Mouse (Mus musculus): Measurements from ENCODE around the gene Arhgdia. TPM values are rescaled to one million over a fixed set of nuclear protein-coding genes. Genes with fewer than 3 reads are reported as not detected.

Arhgdia gene
- polyA plus RNA-seq, 1 experiment from 2014 or later = 438 TPM

DNA sequence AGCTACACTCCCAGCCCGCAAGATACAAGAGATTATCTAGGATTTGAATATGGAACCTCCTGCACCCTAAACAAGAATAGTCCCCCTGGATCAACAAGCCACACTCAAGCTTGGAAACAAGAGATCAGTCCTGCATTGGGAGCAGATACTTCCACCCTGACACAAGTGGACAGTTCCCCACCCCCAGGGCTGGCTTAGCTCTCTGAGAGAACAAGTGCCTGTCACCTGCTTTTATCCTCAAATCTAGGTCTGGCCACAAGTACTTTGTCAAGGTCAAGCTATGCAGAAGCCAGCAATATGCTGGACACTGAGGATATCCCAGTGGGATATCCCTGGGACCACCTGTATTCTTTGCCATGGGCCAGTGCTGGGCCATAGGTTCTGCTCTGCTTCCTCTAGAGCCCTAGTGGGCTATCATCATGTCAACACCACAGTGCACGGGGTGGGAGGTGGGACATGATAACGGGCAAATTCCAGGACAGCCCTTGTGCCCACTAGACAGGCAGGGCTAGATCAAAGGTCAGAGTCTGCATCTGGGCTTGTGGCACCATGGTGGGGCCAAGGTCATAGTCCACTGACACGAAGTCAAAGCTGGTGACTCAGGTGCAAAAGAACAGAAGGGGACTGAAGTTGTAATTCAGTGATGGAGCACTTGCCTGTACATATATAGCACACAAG is 35.3 kb upstream of the Arhgdia start:
- Histone ChIP-seq H3K27ac (replicated peaks; ENCODE audit: low read depth, low read length) (peak overlapping the region; percentile 83), H3K4me3 (replicated peaks; ENCODE audit: low read depth, low read length) (peak overlapping the region; percentile 62), H3K36me3 (ENCODE audit: control insufficient read depth, insufficient read depth, low read length) (peaks cover 65% of the 10 kb centered on the region), H3K27me3 (ENCODE audit: control insufficient read depth, insufficient read depth, low read length) (no peaks in the 10 kb centered on the region), H3K9ac (replicated peaks; ENCODE audit: low read length) (peak overlapping the region; percentile 75), H3K9me3 (ENCODE audit: control insufficient read depth, low read length) (no peaks in the 10 kb centered on the region), H3K4me1 (ENCODE audit: control insufficient read depth, insufficient read depth, low read length) (peaks cover 7% of the 10 kb centered on the region), H3K4me2 (ENCODE audit: low read length) (peak overlapping the region; percentile 72)
- DNase-seq (no peak), ATAC-seq (ENCODE audit: low FRiP score, low TSS enrichment) (no peak)
- WGBS = 44% methylated on average over 4 of the region's 4 CpGs

DNA sequence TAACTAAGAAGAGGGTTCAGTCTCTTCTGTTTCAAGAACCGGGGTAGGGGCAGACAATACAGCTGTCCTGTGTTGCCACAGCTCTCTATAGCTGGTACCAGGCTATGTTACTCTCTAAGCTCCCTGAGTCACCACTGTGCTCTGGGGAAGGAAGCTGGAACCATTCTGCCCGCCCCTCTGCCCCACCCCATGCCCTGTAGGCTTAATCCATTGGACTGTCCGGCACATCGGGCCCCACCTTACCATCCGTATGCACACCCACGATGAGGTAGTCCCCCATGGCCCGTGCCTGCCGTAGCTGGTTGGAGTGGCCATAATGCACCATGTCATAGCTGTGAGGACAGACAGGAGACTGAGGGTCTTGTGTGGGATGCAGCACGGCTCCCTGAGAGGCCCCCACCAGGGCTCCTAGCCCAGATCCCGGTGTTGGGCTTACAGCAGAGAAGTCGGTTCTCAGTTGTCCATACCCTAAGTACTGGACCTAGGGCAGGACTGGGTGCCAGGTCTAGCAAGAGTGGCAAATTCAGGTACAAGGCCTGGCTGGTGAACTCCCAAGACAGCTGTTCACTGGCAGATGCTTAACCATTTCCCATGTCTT is 34.3 kb upstream of the Arhgdia start:
- Histone ChIP-seq H3K27ac (replicated peaks; ENCODE audit: low read depth, low read length) (no peak overlapping the region), H3K9me3 (ENCODE audit: control insufficient read depth, low read length) (no peaks in the 10 kb centered on the region), H3K4me3 (replicated peaks; ENCODE audit: low read depth, low read length) (no peak overlapping the region), H3K36me3 (ENCODE audit: control insufficient read depth, insufficient read depth, low read length) (peaks cover 65% of the 10 kb centered on the region), H3K4me2 (ENCODE audit: low read length) (no peak overlapping the region), H3K27me3 (ENCODE audit: control insufficient read depth, insufficient read depth, low read length) (no peaks in the 10 kb centered on the region), H3K4me1 (ENCODE audit: control insufficient read depth, insufficient read depth, low read length) (peaks cover 7% of the 10 kb centered on the region), H3K9ac (replicated peaks; ENCODE audit: low read length) (no peak overlapping the region)
- DNase-seq = no peak
- ATAC-seq (ENCODE audit: low FRiP score, low TSS enrichment) = no peak
- 89% methylated on average over 11 of the region's 11 CpGs for WGBS

DNA sequence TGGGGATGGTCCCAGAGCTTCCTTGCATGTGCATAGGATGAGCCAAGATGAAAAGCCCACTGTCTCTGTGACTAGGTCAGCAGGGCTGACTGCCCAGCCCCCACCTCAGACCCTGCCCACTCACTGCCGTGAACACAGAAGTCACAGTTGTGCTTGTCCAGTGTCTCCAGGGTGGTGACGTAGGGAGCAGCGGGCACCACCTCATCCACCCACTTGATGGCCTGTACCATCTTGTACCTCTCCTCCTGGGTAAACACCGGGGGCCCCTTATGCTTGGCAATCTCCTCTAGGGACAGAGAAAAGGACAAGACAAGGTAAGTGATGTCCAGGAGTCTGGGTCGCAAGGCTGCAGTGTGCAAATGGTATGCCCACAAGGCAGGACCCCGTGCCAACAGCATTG is 33.7 kb upstream of the Arhgdia start:
- peaks cover 65% of the 10 kb centered on the region for H3K36me3 ChIP-seq (ENCODE audit: control insufficient read depth, insufficient read depth, low read length)
- peaks cover 7% of the 10 kb centered on the region for H3K4me1 ChIP-seq (ENCODE audit: control insufficient read depth, insufficient read depth, low read length)
- H3K9me3 ChIP-seq (ENCODE audit: control insufficient read depth, low read length) = no peaks in the 10 kb centered on the region
- no peak overlapping the region for H3K9ac ChIP-seq (replicated peaks; ENCODE audit: low read length)
- DNase-seq (no peak), ATAC-seq (ENCODE audit: low FRiP score, low TSS enrichment) (no peak)
- no peak overlapping the region for H3K4me3 ChIP-seq (replicated peaks; ENCODE audit: low read depth, low read length)
- WGBS = 93% methylated on average over 6 of the region's 6 CpGs
- no peak overlapping the region for H3K27ac ChIP-seq (replicated peaks; ENCODE audit: low read depth, low read length)
- no peak overlapping the region for H3K4me2 ChIP-seq (ENCODE audit: low read length)
- H3K27me3 ChIP-seq (ENCODE audit: control insufficient read depth, insufficient read depth, low read length) = no peaks in the 10 kb centered on the region

DNA sequence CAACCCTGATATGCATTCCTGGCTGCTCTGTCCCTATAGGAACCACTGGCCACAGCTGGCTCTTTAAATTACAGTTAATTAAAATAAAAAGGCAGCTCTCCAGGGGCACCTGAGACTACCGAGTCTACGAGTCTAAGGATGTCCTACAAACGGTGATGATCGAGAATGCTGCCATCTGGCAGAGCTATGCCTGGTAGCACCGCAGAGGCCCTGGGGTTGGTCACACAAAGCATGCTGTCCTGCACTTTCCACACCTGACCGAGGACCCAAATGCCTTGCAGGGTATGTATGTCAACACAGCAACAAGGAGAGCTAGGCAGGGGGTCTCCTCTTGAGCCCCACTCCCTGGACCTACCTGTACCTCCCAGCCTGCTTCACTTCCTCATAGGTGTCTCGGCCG is 32.6 kb upstream of the Arhgdia start:
- 85% methylated on average over 8 of the region's 8 CpGs for WGBS
- Histone ChIP-seq H3K4me3 (replicated peaks; ENCODE audit: low read depth, low read length) (no peak overlapping the region), H3K27ac (replicated peaks; ENCODE audit: low read depth, low read length) (no peak overlapping the region), H3K9ac (replicated peaks; ENCODE audit: low read length) (no peak overlapping the region), H3K36me3 (ENCODE audit: control insufficient read depth, insufficient read depth, low read length) (peaks cover 64% of the 10 kb centered on the region), H3K9me3 (ENCODE audit: control insufficient read depth, low read length) (no peaks in the 10 kb centered on the region), H3K4me1 (ENCODE audit: control insufficient read depth, insufficient read depth, low read length) (peaks cover 7% of the 10 kb centered on the region), H3K27me3 (ENCODE audit: control insufficient read depth, insufficient read depth, low read length) (no peaks in the 10 kb centered on the region), H3K4me2 (ENCODE audit: low read length) (no peak overlapping the region)
- no peak for ATAC-seq (ENCODE audit: low FRiP score, low TSS enrichment)
- no peak for DNase-seq

DNA sequence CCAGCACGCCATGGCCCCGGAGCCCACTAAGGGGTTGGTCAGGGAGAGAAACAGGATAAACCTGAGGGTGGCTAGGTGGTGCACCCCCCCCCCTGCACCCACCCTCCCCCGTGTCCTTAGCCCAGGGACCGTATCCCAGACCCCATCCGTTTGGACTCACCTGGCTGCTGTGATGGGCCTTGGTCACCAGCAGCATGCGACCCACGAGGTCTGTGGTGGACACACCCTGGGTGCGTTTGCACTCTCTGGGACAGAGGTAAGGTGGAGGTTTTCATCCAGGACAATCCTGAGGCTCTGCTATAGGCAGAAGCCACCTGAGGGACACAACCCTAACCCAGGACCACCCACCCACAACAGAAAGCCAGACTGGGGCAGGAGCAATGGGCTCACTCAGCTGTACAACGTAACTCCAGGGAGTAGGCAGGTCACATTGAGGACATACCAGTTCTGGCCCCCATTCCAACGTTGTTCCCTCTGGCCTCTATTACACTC is 32.1 kb upstream of the Arhgdia start:
- no peak overlapping the region for H3K27ac ChIP-seq (replicated peaks; ENCODE audit: low read depth, low read length)
- H3K27me3 ChIP-seq (ENCODE audit: control insufficient read depth, insufficient read depth, low read length) = no peaks in the 10 kb centered on the region
- no peak overlapping the region for H3K4me3 ChIP-seq (replicated peaks; ENCODE audit: low read depth, low read length)
- DNase-seq (no peak), ATAC-seq (ENCODE audit: low FRiP score, low TSS enrichment) (no peak)
- H3K4me1 ChIP-seq (ENCODE audit: control insufficient read depth, insufficient read depth, low read length) = peaks cover 7% of the 10 kb centered on the region
- no peaks in the 10 kb centered on the region for H3K9me3 ChIP-seq (ENCODE audit: control insufficient read depth, low read length)
- WGBS = 90% methylated on average over 10 of the region's 10 CpGs
- peaks cover 59% of the 10 kb centered on the region for H3K36me3 ChIP-seq (ENCODE audit: control insufficient read depth, insufficient read depth, low read length)
- H3K4me2 ChIP-seq (ENCODE audit: low read length) = no peak overlapping the region
- H3K9ac ChIP-seq (replicated peaks; ENCODE audit: low read length) = no peak overlapping the region

DNA sequence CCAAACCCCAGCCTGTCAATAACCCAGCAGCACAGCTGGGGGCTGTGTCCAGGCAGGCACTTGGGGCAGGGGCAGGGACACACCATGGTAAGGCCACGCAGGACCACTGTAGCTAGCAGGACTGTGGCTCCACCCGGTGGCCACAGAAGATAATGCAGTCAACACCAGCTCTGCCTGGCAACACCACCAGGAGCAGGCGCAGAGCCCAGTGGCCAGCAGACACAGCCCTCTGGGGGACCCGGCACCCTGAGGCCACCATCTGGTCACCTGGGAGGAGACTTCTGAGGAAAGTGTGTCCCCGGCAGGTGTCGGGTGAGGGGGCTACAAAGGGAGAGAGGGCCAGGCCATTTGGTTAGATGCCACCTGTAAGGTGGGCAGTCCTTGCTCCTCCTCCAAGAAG is 31.3 kb upstream of the Arhgdia start:
- H3K4me3 ChIP-seq (replicated peaks; ENCODE audit: low read depth, low read length) = no peak overlapping the region
- WGBS = 49% methylated on average over 6 of the region's 6 CpGs
- H3K27ac ChIP-seq (replicated peaks; ENCODE audit: low read depth, low read length) = no peak overlapping the region
- ATAC-seq (ENCODE audit: low FRiP score, low TSS enrichment) (0 out of 2 replicates have a peak, but pooled peaks have one; percentile 21), DNase-seq (peak; percentile 74)
- no peak overlapping the region for H3K4me2 ChIP-seq (ENCODE audit: low read length)
- peaks cover 7% of the 10 kb centered on the region for H3K4me1 ChIP-seq (ENCODE audit: control insufficient read depth, insufficient read depth, low read length)
- peaks cover 54% of the 10 kb centered on the region for H3K36me3 ChIP-seq (ENCODE audit: control insufficient read depth, insufficient read depth, low read length)
- no peaks in the 10 kb centered on the region for H3K9me3 ChIP-seq (ENCODE audit: control insufficient read depth, low read length)
- H3K27me3 ChIP-seq (ENCODE audit: control insufficient read depth, insufficient read depth, low read length) = no peaks in the 10 kb centered on the region
- H3K9ac ChIP-seq (replicated peaks; ENCODE audit: low read length) = no peak overlapping the region

DNA sequence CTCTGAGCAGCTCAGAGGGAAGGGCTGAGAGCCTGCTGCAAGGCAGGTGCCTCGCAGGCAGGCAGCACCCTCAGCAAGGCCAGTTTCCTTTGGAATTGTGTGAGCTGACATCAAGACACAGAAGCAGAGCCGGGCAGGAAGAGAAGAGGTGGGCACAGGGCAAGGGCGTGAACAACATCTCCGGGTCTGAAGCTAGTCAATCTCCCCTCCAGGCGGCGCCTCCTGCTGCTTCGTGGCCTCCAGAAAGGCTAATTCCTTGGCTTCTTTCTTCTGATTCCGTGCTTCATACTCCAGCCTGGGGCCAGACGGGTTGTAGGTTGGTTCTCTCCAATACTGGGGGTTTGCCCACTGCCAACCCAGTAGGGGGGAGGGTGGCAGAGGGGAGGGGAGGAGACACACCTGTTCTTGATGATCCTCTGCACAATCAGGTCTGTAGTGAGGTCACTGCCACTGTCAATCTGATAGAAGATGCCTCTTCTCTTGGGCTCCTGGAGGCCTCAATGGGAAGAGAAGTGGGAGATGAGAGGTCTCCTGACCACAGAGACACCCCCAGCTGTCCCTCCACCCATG is 29.1 kb upstream of the Arhgdia start:
- 83% methylated on average over 9 of the region's 9 CpGs for WGBS

DNA sequence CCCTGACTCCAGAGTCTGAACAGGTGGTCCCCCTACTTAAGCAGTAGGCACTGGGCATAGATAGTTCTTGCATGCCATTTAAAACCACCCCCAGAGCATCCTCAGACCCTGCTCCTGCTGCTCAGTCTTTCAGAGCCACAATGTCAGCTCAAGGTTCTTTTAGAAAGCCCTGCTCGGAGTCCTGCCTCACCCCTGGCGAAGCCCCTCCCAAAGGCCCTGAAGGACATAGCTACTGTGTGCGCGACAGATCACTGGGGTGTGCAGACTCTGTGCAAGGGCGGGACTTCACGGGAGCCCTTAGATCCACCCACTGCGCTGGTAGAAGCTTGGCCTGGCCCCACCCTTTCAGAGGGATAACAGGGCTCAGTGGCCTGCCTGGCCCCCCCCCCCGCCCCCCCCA is 27.8 kb upstream of the Arhgdia start:
- no peak for DNase-seq
- no peak overlapping the region for H3K4me3 ChIP-seq (replicated peaks; ENCODE audit: low read depth, low read length)
- WGBS = 32% methylated on average over 8 of the region's 8 CpGs
- H3K9me3 ChIP-seq (ENCODE audit: control insufficient read depth, low read length) = no peaks in the 10 kb centered on the region
- H3K4me1 ChIP-seq (ENCODE audit: control insufficient read depth, insufficient read depth, low read length) = no peaks in the 10 kb centered on the region
- no peaks in the 10 kb centered on the region for H3K27me3 ChIP-seq (ENCODE audit: control insufficient read depth, insufficient read depth, low read length)
- peaks cover 80% of the 10 kb centered on the region for H3K36me3 ChIP-seq (ENCODE audit: control insufficient read depth, insufficient read depth, low read length)
- H3K9ac ChIP-seq (replicated peaks; ENCODE audit: low read length) = no peak overlapping the region
- H3K27ac ChIP-seq (replicated peaks; ENCODE audit: low read depth, low read length) = no peak overlapping the region
- no peak overlapping the region for H3K4me2 ChIP-seq (ENCODE audit: low read length)
- ATAC-seq (ENCODE audit: low FRiP score, low TSS enrichment) = no peak

More for the DNA sequence above, 29.1 kb upstream of the Arhgdia start:
- ATAC-seq (ENCODE audit: low FRiP score, low TSS enrichment) (no peak), DNase-seq (no peak)
- Histone ChIP-seq H3K27me3 (ENCODE audit: control insufficient read depth, insufficient read depth, low read length) (no peaks in the 10 kb centered on the region), H3K4me1 (ENCODE audit: control insufficient read depth, insufficient read depth, low read length) (no peaks in the 10 kb centered on the region), H3K4me3 (replicated peaks; ENCODE audit: low read depth, low read length) (no peak overlapping the region), H3K36me3 (ENCODE audit: control insufficient read depth, insufficient read depth, low read length) (peaks cover 71% of the 10 kb centered on the region), H3K27ac (replicated peaks; ENCODE audit: low read depth, low read length) (no peak overlapping the region), H3K9ac (replicated peaks; ENCODE audit: low read length) (no peak overlapping the region), H3K4me2 (ENCODE audit: low read length) (no peak overlapping the region), H3K9me3 (ENCODE audit: control insufficient read depth, low read length) (no peaks in the 10 kb centered on the region)
